Mouse (Mus musculus) forebrain, embryonic 11.5 days (tissue): ENCODE data around the gene Rbp3. TPM values are rescaled to one million over a fixed set of nuclear protein-coding genes. Genes with fewer than 3 reads are reported as not detected.
A peak's percentile ranks its signal among the peaks of the same experiment; 100 is the strongest.

Source experiments
- ATAC-seq: fragments of 200-750 bp; cut with Nextera tagmentation; replicated peaks from 2 replicates; pipeline ENCODE4 v1.8.0; 2017; ENCODE audit warnings: moderate TSS enrichment; ENCODE audit not compliant: low FRiP score
- DNase-seq: peaks from one replicate; pipeline ENCODE4 v3.0.0-alpha.2; 2017; ENCODE audit warnings: low spot score
- H3K27ac ChIP-seq: fragments of 300-500 bp; sonication (generic); 2 replicates; pipeline ENCODE4 v1.5.1; 2014; ENCODE audit warnings: low read depth, low read length
- H3K27me3 ChIP-seq: fragments of 300-500 bp; sonication (generic); 2 replicates; pipeline ENCODE4 v1.6.1; 2014; ENCODE audit warnings: mild to moderate bottlenecking, low read length, mixed read lengths; ENCODE audit not compliant: control insufficient read depth, insufficient read depth
- H3K36me3 ChIP-seq: fragments of 300-500 bp; sonication (generic); 2 replicates; pipeline ENCODE4 v1.6.1; 2014; ENCODE audit warnings: mild to moderate bottlenecking, low read length, moderate library complexity, mixed read lengths; ENCODE audit not compliant: control insufficient read depth, insufficient read depth
- H3K4me1 ChIP-seq: fragments of 300-500 bp; sonication (generic); replicated peaks from 2 replicates; pipeline ENCODE4 v1.6.1; 2014; ENCODE audit warnings: low read length, mixed read lengths; ENCODE audit not compliant: control insufficient read depth, insufficient read depth
- H3K4me2 ChIP-seq: fragments of 300-500 bp; sonication (generic); 2 replicates; pipeline ENCODE4 v1.6.1; 2014; ENCODE audit warnings: low read depth, mild to moderate bottlenecking, low read length, moderate library complexity, mixed read lengths; ENCODE audit not compliant: severe bottlenecking
- H3K4me3 ChIP-seq: fragments of 300-500 bp; sonication (generic); 2 replicates; pipeline ENCODE4 v1.5.1; 2014; ENCODE audit warnings: low read depth, low read length
- H3K9ac ChIP-seq: fragments of 300-500 bp; sonication (generic); 2 replicates; pipeline ENCODE4 v1.6.1; 2014; ENCODE audit warnings: low read length
- H3K9me3 ChIP-seq: fragments of 300-500 bp; sonication (generic); 2 replicates; pipeline ENCODE4 v1.6.1; 2016; ENCODE audit warnings: low read length, mixed read lengths; ENCODE audit not compliant: control insufficient read depth
- WGBS: fragments of 180-500 bp; shearing (Covaris S2); extraction: QIAGEN DNeasy Blood & Tissue Kit; methylation state at CpG from one replicate; pipeline ENCODE4 v1.1.7; 2014; 5-methylcytosine and 5-hydroxymethylcytosine counted together
- polyA plus RNA-seq: library from polyadenylated mRNA; unstranded; fragments of >200 nt; fragmentation: Nextera tagmentation; extraction: Ambion mirVana; gene quantifications from 2 replicates; pipeline ENCODE4 v1.2.1, GENCODE M21; 2014

Gene Rbp3
- polyA plus RNA-seq, 1 experiment from 2014 or later, result not detected

DNA sequence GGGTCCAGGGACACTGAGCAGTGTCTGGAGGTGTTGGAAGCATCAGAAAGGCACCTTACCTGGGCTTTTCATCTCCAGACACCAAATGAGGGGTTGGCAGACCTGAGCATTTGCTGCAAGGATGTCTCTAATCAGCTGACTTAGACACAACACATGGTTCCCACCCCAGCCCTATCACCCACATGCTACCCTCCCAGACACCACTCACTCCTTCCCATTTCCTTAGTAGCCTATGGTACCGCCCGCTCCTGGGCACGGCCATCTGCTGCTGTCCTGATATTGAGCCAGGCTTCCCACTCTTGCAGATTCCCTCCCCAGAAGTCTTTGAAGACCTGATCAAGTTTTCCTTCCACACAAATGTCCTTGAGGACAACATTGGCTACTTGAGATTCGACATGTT lies 4.4 kb downstream of the Rbp3 start:
- DNase-seq (no peak), ATAC-seq (no peak)
- 88% methylated on average over 4 of the region's 4 CpGs for WGBS
- Histone ChIP-seq H3K9ac (no peak overlapping the region), H3K27ac (no peak overlapping the region), H3K4me1 (no peaks in the 10 kb centered on the region), H3K27me3 (no peaks in the 10 kb centered on the region), H3K36me3 (no peaks in the 10 kb centered on the region), H3K9me3 (no peaks in the 10 kb centered on the region), H3K4me3 (no peak overlapping the region), H3K4me2 (no peak overlapping the region)

DNA sequence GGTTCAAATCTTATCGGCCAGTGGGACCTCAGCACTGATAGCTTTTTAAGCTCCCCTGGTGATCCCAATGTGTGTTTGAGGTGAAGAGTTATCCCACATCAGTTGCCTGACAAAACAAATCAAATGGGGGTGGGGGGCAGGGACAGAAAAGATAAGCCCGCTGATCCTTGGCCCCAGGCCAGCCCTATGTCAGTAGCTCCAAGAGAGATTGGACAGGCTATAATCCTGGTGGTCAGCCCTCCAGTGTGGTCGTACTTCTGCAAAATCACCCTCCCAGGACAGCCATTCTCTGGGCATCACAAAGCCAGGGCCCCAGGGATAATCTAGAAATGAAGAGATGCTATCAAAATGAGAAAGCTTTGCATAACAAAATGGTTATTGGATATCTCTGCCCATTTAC lies 5.0 kb downstream of the Rbp3 start:
- H3K9ac ChIP-seq, result no peak overlapping the region
- H3K27me3 ChIP-seq, result no peaks in the 10 kb centered on the region
- H3K4me1 ChIP-seq, result no peaks in the 10 kb centered on the region
- 78% methylated on average over 3 of the region's 3 CpGs for WGBS
- H3K4me2 ChIP-seq, result no peak overlapping the region
- no peak overlapping the region for H3K4me3 ChIP-seq
- DNase-seq (no peak), ATAC-seq (no peak)
- no peaks in the 10 kb centered on the region for H3K9me3 ChIP-seq
- no peak overlapping the region for H3K27ac ChIP-seq
- no peaks in the 10 kb centered on the region for H3K36me3 ChIP-seq

DNA sequence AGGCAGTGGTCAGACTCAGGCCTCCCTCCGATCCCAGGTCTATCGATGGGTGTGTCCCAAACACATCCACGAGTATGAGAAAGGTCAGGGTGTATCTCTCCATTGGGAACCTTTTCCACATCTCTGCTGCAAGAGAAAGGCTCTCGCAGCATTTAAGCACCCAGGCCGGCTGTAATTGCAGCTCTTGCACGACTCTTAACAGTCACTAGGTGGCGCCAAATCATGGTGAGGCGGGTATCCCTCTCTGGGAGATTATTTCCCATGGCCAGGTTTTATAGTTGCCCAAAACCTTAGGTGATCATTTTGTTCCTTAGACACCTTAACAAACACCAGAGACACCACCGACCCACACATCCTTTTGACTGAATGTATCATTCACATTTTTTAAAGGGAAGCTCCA lies 5.5 kb downstream of the Rbp3 start:
- 13% methylated on average over 9 of the region's 9 CpGs for WGBS
- H3K9ac ChIP-seq, result no peak overlapping the region
- no peak overlapping the region for H3K4me3 ChIP-seq
- DNase-seq (peak; percentile 67), ATAC-seq (no peak)
- H3K27me3 ChIP-seq, result no peaks in the 10 kb centered on the region
- no peak overlapping the region for H3K27ac ChIP-seq
- H3K4me1 ChIP-seq, result no peaks in the 10 kb centered on the region
- H3K9me3 ChIP-seq, result no peaks in the 10 kb centered on the region
- H3K4me2 ChIP-seq, result no peak overlapping the region
- no peaks in the 10 kb centered on the region for H3K36me3 ChIP-seq

DNA sequence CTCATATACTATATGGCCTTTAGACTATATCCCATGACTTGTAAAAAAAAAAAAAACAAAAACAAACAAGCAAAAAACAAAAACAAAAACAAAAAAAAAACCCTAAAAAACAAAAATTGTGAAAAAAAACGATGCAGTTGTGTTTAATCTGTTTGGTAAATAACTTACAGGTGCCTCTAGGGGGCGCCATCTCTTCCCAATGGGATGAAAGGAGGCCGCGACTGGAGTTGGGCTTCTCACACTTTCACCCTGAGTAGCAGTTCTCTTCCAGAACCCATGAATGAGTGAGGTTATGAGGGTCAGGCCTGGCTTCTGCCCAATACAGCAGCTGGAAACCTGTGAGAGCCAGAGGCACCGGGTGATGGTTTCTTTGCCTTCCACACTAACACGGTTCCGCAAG lies 11.9 kb downstream of the Rbp3 start:
- ATAC-seq (no peak), DNase-seq (no peak)
- WGBS, result 68% methylated on average over 7 of the region's 7 CpGs
- Histone ChIP-seq H3K9me3 (no peaks in the 10 kb centered on the region), H3K9ac (no peak overlapping the region), H3K4me1 (no peaks in the 10 kb centered on the region), H3K36me3 (no peaks in the 10 kb centered on the region), H3K4me2 (no peak overlapping the region), H3K27me3 (no peaks in the 10 kb centered on the region), H3K4me3 (no peak overlapping the region), H3K27ac (no peak overlapping the region)

DNA sequence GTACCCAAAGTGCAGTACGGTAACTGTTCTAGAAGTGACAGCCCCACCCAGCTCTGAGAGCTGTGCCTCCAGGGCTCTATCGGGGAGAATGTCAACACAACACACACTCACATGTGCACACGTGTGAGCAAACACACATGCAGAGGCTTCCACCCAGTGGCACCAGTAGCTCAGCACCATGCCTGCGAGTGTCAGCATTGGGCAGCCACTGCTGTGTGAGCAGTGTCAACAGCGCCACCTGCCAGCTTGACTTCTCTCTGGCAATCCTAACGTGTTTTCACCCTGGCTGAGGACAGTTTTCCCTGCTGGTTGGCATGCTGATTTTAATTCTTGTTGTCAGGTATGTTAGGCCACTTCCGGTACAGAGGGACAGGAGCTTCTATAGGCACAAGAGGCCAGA lies 18.9 kb downstream of the Rbp3 start:
- Histone ChIP-seq H3K4me2 (no peak overlapping the region), H3K27me3 (no peaks in the 10 kb centered on the region), H3K27ac (no peak overlapping the region), H3K36me3 (no peaks in the 10 kb centered on the region), H3K9me3 (no peaks in the 10 kb centered on the region), H3K4me1 (no peaks in the 10 kb centered on the region), H3K4me3 (no peak overlapping the region), H3K9ac (no peak overlapping the region)
- WGBS, result 55% methylated on average over 7 of the region's 7 CpGs
- no peak for DNase-seq
- no peak for ATAC-seq

DNA sequence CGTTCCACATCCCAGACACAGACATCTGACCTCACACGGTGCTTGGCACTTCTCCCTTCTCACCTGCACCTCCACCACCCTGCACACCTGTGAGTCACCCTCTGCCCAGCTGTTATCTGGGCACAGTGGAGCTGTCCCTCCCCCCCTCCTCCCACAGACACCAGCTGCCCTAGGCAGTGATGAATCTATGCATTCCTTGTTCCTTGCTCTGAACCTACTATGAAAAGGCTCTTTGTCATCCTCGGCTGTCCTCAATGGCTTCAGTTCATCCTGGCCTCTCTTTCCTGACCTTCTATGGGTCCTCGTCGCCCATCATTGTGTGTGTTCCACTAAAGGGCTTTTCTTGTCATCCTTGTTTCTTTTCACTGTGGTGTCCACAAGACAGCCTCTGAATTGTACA lies 20.9 kb downstream of the Rbp3 start:
- ATAC-seq, result no peak
- H3K27me3 ChIP-seq, result no peaks in the 10 kb centered on the region
- DNase-seq, result no peak
- no peak overlapping the region for H3K4me2 ChIP-seq
- H3K27ac ChIP-seq, result no peak overlapping the region
- no peaks in the 10 kb centered on the region for H3K9me3 ChIP-seq
- WGBS, result 59% methylated on average over 5 of the region's 5 CpGs
- H3K4me1 ChIP-seq, result no peaks in the 10 kb centered on the region
- no peak overlapping the region for H3K9ac ChIP-seq
- no peaks in the 10 kb centered on the region for H3K36me3 ChIP-seq
- no peak overlapping the region for H3K4me3 ChIP-seq

DNA sequence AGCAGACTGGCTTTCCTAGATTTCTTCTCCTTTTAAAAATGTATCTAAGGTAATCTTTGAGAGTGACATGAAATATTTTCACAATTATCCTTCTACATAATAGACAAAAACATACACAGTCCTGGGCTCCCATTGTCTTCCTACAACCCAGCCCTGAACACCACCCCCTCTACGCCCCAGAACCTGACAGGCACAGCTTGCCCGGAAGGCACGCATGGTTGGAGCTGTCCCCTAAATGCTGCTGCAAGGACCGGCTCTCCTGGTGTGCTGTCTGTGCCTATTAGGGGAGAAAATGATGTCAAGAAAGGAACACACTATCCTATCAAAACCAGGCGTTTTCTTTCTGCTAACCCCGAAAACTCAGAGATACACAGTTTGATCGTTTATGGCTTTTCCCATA lies 23.9 kb downstream of the Rbp3 start:
- Histone ChIP-seq H3K9me3 (no peaks in the 10 kb centered on the region), H3K27me3 (no peaks in the 10 kb centered on the region), H3K9ac (no peak overlapping the region), H3K4me2 (no peak overlapping the region), H3K27ac (no peak overlapping the region), H3K36me3 (no peaks in the 10 kb centered on the region), H3K4me1 (no peaks in the 10 kb centered on the region), H3K4me3 (no peak overlapping the region)
- DNase-seq, result no peak
- ATAC-seq, result no peak
- whole genome bisulfite sequencing, result 47% methylated on average over 7 of the region's 7 CpGs

DNA sequence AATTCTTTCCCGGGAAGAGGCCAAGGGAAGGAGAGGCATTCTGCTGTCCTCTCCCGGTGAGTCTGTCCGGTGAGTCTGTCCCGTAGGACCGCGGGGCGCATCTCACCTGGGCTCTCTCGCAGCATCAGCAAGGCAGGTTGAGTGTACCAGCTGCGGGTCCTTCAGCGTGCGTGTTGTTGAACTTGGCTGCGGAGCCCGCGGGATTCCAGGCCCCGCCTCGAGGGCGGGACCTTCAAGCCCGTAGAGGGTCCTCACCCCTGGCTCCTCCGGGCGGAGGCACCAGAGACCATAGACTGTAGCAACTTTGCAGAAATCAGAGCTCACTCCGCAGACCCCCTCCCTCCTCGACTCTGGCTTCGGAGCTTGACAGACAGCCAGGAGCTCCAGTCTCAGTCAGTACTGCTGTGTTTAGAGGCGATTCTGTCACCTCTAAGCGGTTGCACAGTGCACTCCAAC lies 24.8 kb downstream of the Rbp3 start, which contains the start of gene Zfp488:
Zfp488 (minus strand) TSS at position 161 of the 456 bp plus-strand sequence.
- Histone ChIP-seq H3K9ac (peak within 1 kb of the TSS; percentile 33), H3K9me3 (no peaks in the 10 kb centered on the region), H3K4me2 (peak within 1 kb of the TSS; percentile 55), H3K4me3 (peak within 1 kb of the TSS; percentile 26), H3K4me1 (no peaks in the 10 kb centered on the region), H3K27ac (no peak within 1 kb of the TSS), H3K36me3 (no peaks in the 10 kb centered on the region), H3K27me3 (no peaks in the 10 kb centered on the region)
- 2% methylated on average over 25 of the region's 25 CpGs for WGBS
- DNase-seq (peak; percentile 63), ATAC-seq (peak; percentile 67)

DNA sequence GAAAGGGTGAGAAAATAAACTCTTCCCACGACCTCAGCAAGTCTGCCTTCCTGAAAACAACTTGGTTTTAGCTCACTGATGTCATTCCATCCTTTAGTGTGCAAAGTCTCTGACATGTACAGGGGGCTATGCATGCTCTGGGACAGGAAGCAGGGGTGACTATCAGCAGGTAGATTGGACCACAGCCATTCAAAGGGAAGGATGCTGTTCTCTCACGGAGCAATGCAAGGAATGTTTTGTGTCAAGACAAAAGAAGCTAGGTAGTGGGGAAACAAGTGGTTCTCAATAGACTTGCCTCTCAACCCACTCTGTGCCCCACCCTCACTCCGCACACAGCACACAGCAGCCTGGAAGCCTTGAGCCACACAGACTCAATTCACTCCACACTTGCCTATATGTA lies 35.4 kb downstream of the Rbp3 start:
- Histone ChIP-seq H3K27me3 (no peaks in the 10 kb centered on the region), H3K27ac (no peak overlapping the region), H3K36me3 (no peaks in the 10 kb centered on the region), H3K9ac (no peak overlapping the region), H3K4me3 (no peak overlapping the region), H3K9me3 (no peaks in the 10 kb centered on the region), H3K4me2 (no peak overlapping the region), H3K4me1 (no peaks in the 10 kb centered on the region)
- ATAC-seq, result no peak
- DNase-seq, result no peak
- 52% methylated on average over 3 of the region's 3 CpGs for WGBS
